ENCODE assay signal across 19 mouse cellular contexts in genomic region chr9:41199456-41200252, GRCm38 (mm10). TPM values are rescaled to one million over a fixed set of nuclear protein-coding genes. Genes with fewer than 3 reads are reported as not detected.
DNase-seq lines count a peak whose midpoint lies in the region; TF ChIP-seq lines count a peak whose summit lies in the region.
"Had no signal": no experiment of that assay in that cellular context is flagged by ENCODE, and none has a peak within 500 bp of the region (broad histone marks: within the 10 kb centered on the region; RNA-seq: fewer than 3 reads in every experiment).

No protein-coding gene starts in this region.

- peaks cover 12% of the 10 kb centered on the region for H3K4me1 ChIP-seq in testis, adult 2 months (ENCODE audit: control insufficient read depth, insufficient read depth, low read length)
- H3K4me1 ChIP-seq: embryonic facial prominence, embryonic 12.5 days; heart, embryonic 13.5 days; neural tube, embryonic 13.5 days had no signal

- H3K4me2 ChIP-seq in myocyte (ENCODE audit: low read depth): peak overlapping the region; percentile 12
- H3K4me2 ChIP-seq: embryonic facial prominence, embryonic 12.5 days; heart, embryonic 13.5 days; liver, embryonic 11.5 days; midbrain, embryonic 11.5 days; neural tube, embryonic 13.5 days had no signal

- no peaks in the 10 kb centered on the region for H3K27me3 ChIP-seq in testis, adult 2 months (ENCODE audit: control insufficient read depth, insufficient read depth, low read length)
- H3K27me3 ChIP-seq in myocyte (ENCODE audit: control insufficient read depth, insufficient read depth, insufficient read length): no peaks in the 10 kb centered on the region
- H3K27me3 ChIP-seq: embryonic facial prominence, embryonic 12.5 days; heart, embryonic 13.5 days; neural tube, embryonic 13.5 days had no signal

- peak; percentile 36 for DNase-seq in embryo, embryonic 10 days (ENCODE audit: low spot score)
- DNase-seq in embryo, embryonic 9.5 days (ENCODE audit: extremely low spot score): no peak
- DNase-seq in testis, postnatal 10 days (ENCODE audit: low spot score): no peak
- peak; percentile 30 for DNase-seq in kidney, postnatal 10 days
- DNase-seq in spleen, postnatal 36 days (ENCODE audit: low spot score in 2 of 2): no peak
- no peak for DNase-seq in adrenal gland, postnatal 10 days
- DNase-seq: gastrocnemius, adult 2 months; heart, adult 11 months; heart, postnatal 36 days; lung, adult 2 months; right cerebral cortex, postnatal 25 days; thymus, postnatal 36 days had no signal

- peak overlapping the region; percentile 52 for H3K4me3 ChIP-seq in testis, adult 2 months (ENCODE audit: control insufficient read depth, low read depth, low read length)
- H3K4me3 ChIP-seq in myocyte: no peak overlapping the region
- H3K4me3 ChIP-seq: embryonic facial prominence, embryonic 12.5 days; gastrocnemius, adult 2 months; heart, embryonic 13.5 days; neural tube, embryonic 13.5 days had no signal

- no peak overlapping the region for H3K27ac ChIP-seq in testis, adult 2 months (ENCODE audit: control insufficient read depth, insufficient read depth, low read depth, low read length)
- H3K27ac ChIP-seq: embryonic facial prominence, embryonic 12.5 days; gastrocnemius, adult 2 months; heart, embryonic 13.5 days; neural tube, embryonic 13.5 days had no signal

- no peak overlapping the region for H3ac ChIP-seq in myocyte (ENCODE audit: control insufficient read depth, insufficient read length)

- no peak for TF ChIP-seq POLR2A in testis, adult 2 months (IDR thresholded peaks at IDR 0.05; ENCODE audit: control insufficient read depth, low read depth, low read length)
- no peak for TF ChIP-seq POLR2A in myocyte (IDR thresholded peaks at IDR 0.05; ENCODE audit: insufficient read length, low read depth)

- H3K79me2 ChIP-seq in myocyte (ENCODE audit: control insufficient read depth, insufficient read depth): no peaks in the 10 kb centered on the region

- H3K36me3 ChIP-seq in testis, adult 2 months (ENCODE audit: control insufficient read depth, insufficient read depth, low read length): no peaks in the 10 kb centered on the region
- no peaks in the 10 kb centered on the region for H3K36me3 ChIP-seq in myocyte (ENCODE audit: control insufficient read depth, insufficient read depth)
- H3K36me3 ChIP-seq: embryonic facial prominence, embryonic 12.5 days; heart, embryonic 13.5 days; neural tube, embryonic 13.5 days had no signal

- TF ChIP-seq CTCF in testis, adult 2 months (IDR thresholded peaks at IDR 0.05; ENCODE audit: control insufficient read depth, insufficient read depth, insufficient replicate concordance, low read depth, low read length): no peak

TF ChIP-seq in myocyte, 11 proteins besides CTCF, POLR2A, EP300 and RAD21:
- TF ChIP-seq TCF12 (IDR thresholded peaks at IDR 0.05; ENCODE audit: insufficient read depth, poor library complexity, severe bottlenecking): no peak
- TF ChIP-seq MYOD1 (IDR thresholded peaks at IDR 0.05; ENCODE audit: control insufficient read depth in 1 of 3, insufficient read length in 2 of 3, low read depth in 2 of 3): peak in 2 of 3 experiments; percentile 67 to 70
- no peak for TF ChIP-seq POLR2AphosphoS2 (IDR thresholded peaks at IDR 0.05; ENCODE audit: insufficient read length, low read depth)
- TF ChIP-seq MYOG (IDR thresholded peaks at IDR 0.05; ENCODE audit: control insufficient read depth in 1 of 3, insufficient read depth in 1 of 3, insufficient read length in 2 of 3, low read depth in 2 of 3): no peak
- no peak for TF ChIP-seq SRF (IDR thresholded peaks at IDR 0.05; ENCODE audit: control insufficient read depth, insufficient read length, low read depth)
- no peak for TF ChIP-seq E2F4 (IDR thresholded peaks at IDR 0.05; ENCODE audit: insufficient read depth)
- TF ChIP-seq MAX (IDR thresholded peaks at IDR 0.05; ENCODE audit: low read depth): no peak
- TF ChIP-seq CEBPB (IDR thresholded peaks at IDR 0.05; ENCODE audit: insufficient read depth, poor library complexity, severe bottlenecking): no peak
- no peak for TF ChIP-seq TCF3 (IDR thresholded peaks at IDR 0.05; ENCODE audit: insufficient read length, low read depth)

RNA-seq across cellular contexts. Expression of gene Ubash3b, which starts 38.2 kb away (rescaled TPM):
- 1.3 and 1.6 TPM in 2 replicates for polyA plus RNA-seq in testis, adult 2 months (2012; rRNA removed)
- polyA plus RNA-seq in myocyte (2012; fragmentation: generic; extraction: Trizol): 5.9 TPM
- 1 to 10 TPM; 3.0 to 5.4 TPM for total RNA-seq in adrenal gland, postnatal 10 days (2021)

Comparison
In these comparisons a context has a peak if more than half of its experiments do, and no peak if none do; other contexts are left out.
1. DNase-seq: peak in embryo, embryonic 10 days (single experiment) and kidney, postnatal 10 days (single experiment); none in embryo, embryonic 9.5 days (single experiment), testis, postnatal 10 days (single experiment), spleen, postnatal 36 days (0 of 2) and adrenal gland, postnatal 10 days (single experiment).